Mouse (Mus musculus) hindbrain, embryonic 10.5 days (tissue): ENCODE results near the gene Tpd52l1. TPM values are rescaled to one million over a fixed set of nuclear protein-coding genes. Genes with fewer than 3 reads are reported as not detected.
"Not testable (repeated sequence)": the region's sequence is repeated elsewhere in the genome, so short reads cannot be mapped to it uniquely, and the experiment has no call there.

Experiments used
- DNase-seq: peaks from one replicate; pipeline ENCODE4 v3.0.0-alpha.2; 2017; ENCODE audit warnings: low spot score
- H3K27ac ChIP-seq: fragments of 300-500 bp; sonication (generic); 2 replicates; pipeline ENCODE4 v1.5.1; 2016; ENCODE audit warnings: mild to moderate bottlenecking, moderate library complexity
- H3K27me3 ChIP-seq: fragments of 300-500 bp; sonication (generic); 2 replicates; pipeline ENCODE4 v1.6.1; 2016; ENCODE audit warnings: mild to moderate bottlenecking; ENCODE audit not compliant: poor library complexity, insufficient read depth, severe bottlenecking
- H3K36me3 ChIP-seq: fragments of 300-500 bp; sonication (generic); 2 replicates; pipeline ENCODE4 v1.6.1; 2016; ENCODE audit warnings: mild to moderate bottlenecking, moderate library complexity
- H3K4me1 ChIP-seq: fragments of 300-500 bp; sonication (generic); replicated peaks from 2 replicates; pipeline ENCODE4 v1.6.1; 2016; ENCODE audit warnings: mild to moderate bottlenecking
- H3K4me3 ChIP-seq: fragments of 300-500 bp; sonication (generic); 2 replicates; pipeline ENCODE4 v1.5.1; 2016; ENCODE audit warnings: mild to moderate bottlenecking, moderate library complexity
- H3K9me3 ChIP-seq: fragments of 300-500 bp; sonication (generic); 2 replicates; pipeline ENCODE4 v1.6.1; 2016; ENCODE audit warnings: mild to moderate bottlenecking, moderate library complexity
- WGBS: fragments of 180-500 bp; shearing (Covaris S2); methylation state at CpG from one replicate; pipeline ENCODE4 v1.1.7; 2016; 5-methylcytosine and 5-hydroxymethylcytosine counted together
- polyA plus RNA-seq: library from polyadenylated mRNA; unstranded; fragments of >200 nt; fragmentation: Nextera tagmentation; extraction: Ambion mirVana; gene quantifications from 2 replicates; pipeline ENCODE4 v1.2.1, GENCODE M21; 2016

Tpd52l1 gene
- polyA plus RNA-seq, 1 experiment from 2014 or later = 28.3 TPM

GRCm38 (mm10) chr10:31392990-31393389 lies 52.8 kb downstream of the Tpd52l1 start:
- H3K36me3 ChIP-seq = no peaks in the 10 kb centered on the region
- DNase-seq = no peak

GRCm38 (mm10) chr10:31390777-31391395 lies 54.9 kb downstream of the Tpd52l1 start:
- Histone ChIP-seq H3K9me3 (no peaks in the 10 kb centered on the region), H3K4me1 (0 out of 2 replicates have a peak, but pooled peaks cover 4% of the 10 kb centered on the region), H3K4me3 (no peak overlapping the region), H3K36me3 (no peaks in the 10 kb centered on the region), H3K27me3 (no peaks in the 10 kb centered on the region), H3K27ac (no peak overlapping the region)
- 79% methylated on average over 4 of the region's 4 CpGs for WGBS
- DNase-seq = no peak

More at GRCm38 (mm10) chr10:31392990-31393389, 52.8 kb downstream of the Tpd52l1 start:
- Histone ChIP-seq H3K4me1 (no peaks in the 10 kb centered on the region), H3K27ac (no peak overlapping the region), H3K27me3 (no peaks in the 10 kb centered on the region), H3K9me3 (no peaks in the 10 kb centered on the region), H3K4me3 (no peak overlapping the region)
- 47% methylated on average over 1 of the region's 1 CpGs for WGBS

GRCm38 (mm10) chr10:31388566-31388965 lies 57.2 kb downstream of the Tpd52l1 start:
- not testable (repeated sequence) for DNase-seq, H3K27ac ChIP-seq, H3K4me3 ChIP-seq, H3K4me1 ChIP-seq, H3K27me3 ChIP-seq, H3K9me3 ChIP-seq, H3K36me3 ChIP-seq
- 94% methylated on average over 1 of the region's 1 CpGs for WGBS

- DNase-seq, H3K27me3 ChIP-seq, H3K36me3 ChIP-seq, H3K4me1 ChIP-seq, H3K4me3 ChIP-seq, H3K27ac ChIP-seq, H3K9me3 ChIP-seq: not testable (repeated sequence)
- WGBS = 12% methylated on average over 4 of the region's 5 CpGs
Measured at GRCm38 (mm10) chr10:31370200-31370599, 75.6 kb downstream of the Tpd52l1 start.

GRCm38 (mm10) chr10:31359749-31360148 lies 86.0 kb downstream of the Tpd52l1 start:
- no peaks in the 10 kb centered on the region for H3K27me3 ChIP-seq
- H3K36me3 ChIP-seq = no peaks in the 10 kb centered on the region
- H3K4me3 ChIP-seq = no peak overlapping the region
- no peaks in the 10 kb centered on the region for H3K9me3 ChIP-seq
- no peak overlapping the region for H3K27ac ChIP-seq
- H3K4me1 ChIP-seq = no peaks in the 10 kb centered on the region
- WGBS = 90% methylated on average over 4 of the region's 4 CpGs
- no peak for DNase-seq

GRCm38 (mm10) chr10:31354886-31355461 lies 90.8 kb downstream of the Tpd52l1 start:
- no peaks in the 10 kb centered on the region for H3K36me3 ChIP-seq
- H3K4me3 ChIP-seq = no peak overlapping the region
- no peak for DNase-seq
- H3K27me3 ChIP-seq = no peaks in the 10 kb centered on the region
- H3K9me3 ChIP-seq = no peaks in the 10 kb centered on the region
- H3K4me1 ChIP-seq = no peaks in the 10 kb centered on the region
- 86% methylated on average over 7 of the region's 7 CpGs for WGBS
- H3K27ac ChIP-seq = no peak overlapping the region

GRCm38 (mm10) chr10:31354141-31354540 lies 91.6 kb downstream of the Tpd52l1 start:
- DNase-seq = no peak
- Histone ChIP-seq H3K27me3 (no peaks in the 10 kb centered on the region), H3K36me3 (no peaks in the 10 kb centered on the region), H3K9me3 (no peaks in the 10 kb centered on the region), H3K4me3 (no peak overlapping the region), H3K27ac (no peak overlapping the region), H3K4me1 (no peaks in the 10 kb centered on the region)
- WGBS = 83% methylated on average over 2 of the region's 2 CpGs

- Histone ChIP-seq H3K4me3 (no peak overlapping the region), H3K27me3 (no peaks in the 10 kb centered on the region), H3K4me1 (no peaks in the 10 kb centered on the region), H3K9me3 (no peaks in the 10 kb centered on the region), H3K27ac (no peak overlapping the region), H3K36me3 (no peaks in the 10 kb centered on the region)
- DNase-seq = no peak
- 94% methylated on average over 1 of the region's 1 CpGs for WGBS
Measured at GRCm38 (mm10) chr10:31352845-31353427, 92.8 kb downstream of the Tpd52l1 start.

GRCm38 (mm10) chr10:31351056-31351455 lies 94.7 kb downstream of the Tpd52l1 start:
- WGBS = 86% methylated on average over 2 of the region's 2 CpGs
- no peaks in the 10 kb centered on the region for H3K9me3 ChIP-seq
- H3K27me3 ChIP-seq = no peaks in the 10 kb centered on the region
- DNase-seq = no peak
- H3K27ac ChIP-seq = no peak overlapping the region
- H3K4me3 ChIP-seq = no peak overlapping the region
- H3K4me1 ChIP-seq = no peaks in the 10 kb centered on the region
- H3K36me3 ChIP-seq = no peaks in the 10 kb centered on the region

- no peak for DNase-seq
- no peak overlapping the region for H3K4me3 ChIP-seq
- H3K27me3 ChIP-seq = no peaks in the 10 kb centered on the region
- H3K9me3 ChIP-seq = no peaks in the 10 kb centered on the region
- 90% methylated on average over 8 of the region's 8 CpGs for WGBS
- H3K4me1 ChIP-seq = peaks cover 3% of the 10 kb centered on the region; the same call in 1 of the 2 replicates
- no peaks in the 10 kb centered on the region for H3K36me3 ChIP-seq
- no peak overlapping the region for H3K27ac ChIP-seq
Measured at GRCm38 (mm10) chr10:31346401-31346800, 99.4 kb downstream of the Tpd52l1 start.

GRCm38 (mm10) chr10:31336432-31336831 lies 109.3 kb downstream of the Tpd52l1 start:
- Histone ChIP-seq H3K4me3 (no peak overlapping the region), H3K9me3 (no peaks in the 10 kb centered on the region), H3K36me3 (no peaks in the 10 kb centered on the region), H3K4me1 (no peaks in the 10 kb centered on the region), H3K27me3 (no peaks in the 10 kb centered on the region), H3K27ac (no peak overlapping the region)
- WGBS = 92% methylated on average over 5 of the region's 5 CpGs
- DNase-seq = no peak

- Histone ChIP-seq H3K36me3 (peaks cover 28% of the 10 kb centered on the region), H3K27me3 (no peaks in the 10 kb centered on the region), H3K9me3 (no peaks in the 10 kb centered on the region), H3K27ac (no peak overlapping the region), H3K4me3 (no peak overlapping the region), H3K4me1 (no peaks in the 10 kb centered on the region)
- WGBS = 86% methylated on average over 4 of the region's 4 CpGs
- DNase-seq = no peak
Measured at GRCm38 (mm10) chr10:31331225-31331775, 114.5 kb downstream of the Tpd52l1 start.

GRCm38 (mm10) chr10:31330286-31330962 lies 115.3 kb downstream of the Tpd52l1 start:
- Histone ChIP-seq H3K4me1 (no peaks in the 10 kb centered on the region), H3K27ac (no peak overlapping the region), H3K27me3 (no peaks in the 10 kb centered on the region), H3K4me3 (no peak overlapping the region), H3K9me3 (no peaks in the 10 kb centered on the region), H3K36me3 (peaks cover 37% of the 10 kb centered on the region)
- WGBS = 92% methylated on average over 3 of the region's 3 CpGs
- no peak for DNase-seq
